In genomic region chr16:29209605-29210411, GRCm38 (mm10) we compare ENCODE assay signal across 10 mouse cellular contexts. TPM values are rescaled to one million over a fixed set of nuclear protein-coding genes. Genes with fewer than 3 reads are reported as not detected.
DNase-seq lines count a peak whose midpoint lies in the region; ATAC-seq and TF ChIP-seq lines count a peak whose summit lies in the region.
"Had no signal": no experiment of that assay in that cellular context is flagged by ENCODE, and none has a peak within 500 bp of the region (broad histone marks: within the 10 kb centered on the region; RNA-seq: fewer than 3 reads in every experiment).

Gene Hrasls, plus strand, starts transcription at chr16:29209695.

- ATAC-seq in forebrain, embryonic 12.5 days (ENCODE audit: low FRiP score): peak; percentile 77
- peak; percentile 14; the same call in 1 of the 2 replicates for ATAC-seq in heart, embryonic 14.5 days (ENCODE audit: insufficient number of reproducible peaks, insufficient read depth, low FRiP score, low read depth)
- ATAC-seq in kidney, postnatal 0 days (replicated peaks; ENCODE audit: low FRiP score, low read depth): peak; percentile 88
- peak; percentile 34; the same call in 1 of the 2 replicates for ATAC-seq in liver, embryonic 11.5 days (replicated peaks; ENCODE audit: low FRiP score)
- no peak for ATAC-seq in activated CD4-positive, CD25-positive, alpha-beta regulatory T cell, adult 4 months

- no peaks in the 10 kb centered on the region for H3K36me3 ChIP-seq in forebrain, embryonic 12.5 days (replicated peaks)
- H3K36me3 ChIP-seq in heart, embryonic 14.5 days (ENCODE audit: control insufficient read depth, insufficient read depth, low read length): no peaks in the 10 kb centered on the region
- no peaks in the 10 kb centered on the region for H3K36me3 ChIP-seq in kidney, postnatal 0 days (ENCODE audit: insufficient read depth, low read length)
- H3K36me3 ChIP-seq in liver, embryonic 11.5 days (ENCODE audit: control insufficient read depth, insufficient read depth, low read length): no peaks in the 10 kb centered on the region

- peaks cover 31% of the 10 kb centered on the region for H3K27me3 ChIP-seq in forebrain, embryonic 12.5 days
- H3K27me3 ChIP-seq in heart, embryonic 14.5 days (ENCODE audit: control insufficient read depth, insufficient read depth, low read length): peaks cover 15% of the 10 kb centered on the region
- H3K27me3 ChIP-seq in kidney, postnatal 0 days (ENCODE audit: insufficient read depth, low read length): peaks cover 7% of the 10 kb centered on the region; the same call in 1 of the 2 replicates
- H3K27me3 ChIP-seq in liver, embryonic 11.5 days (replicated peaks; ENCODE audit: control insufficient read depth, insufficient read depth, low read length): peaks cover 20% of the 10 kb centered on the region
- H3K27me3 ChIP-seq: CH12.LX had no signal

- no peak for TF ChIP-seq CTCF in kidney, postnatal 0 days (IDR thresholded peaks at IDR 0.05; ENCODE audit: low read depth)

- peak within 1 kb of the TSS; percentile 60 for H3K9ac ChIP-seq in forebrain, embryonic 12.5 days
- peak within 1 kb of the TSS; percentile 71 for H3K9ac ChIP-seq in heart, embryonic 14.5 days (ENCODE audit: low read length)
- 0 out of 2 replicates have a peak within 1 kb of the TSS, but pooled peaks have one; percentile 15 for H3K9ac ChIP-seq in kidney, postnatal 0 days (ENCODE audit: low read depth, low read length)
- no peak within 1 kb of the TSS for H3K9ac ChIP-seq in liver, embryonic 11.5 days (ENCODE audit: low read depth, low read length)

- no peaks in the 10 kb centered on the region for H3K9me3 ChIP-seq in forebrain, embryonic 12.5 days
- no peaks in the 10 kb centered on the region for H3K9me3 ChIP-seq in heart, embryonic 14.5 days (ENCODE audit: control insufficient read depth, low read length)
- H3K9me3 ChIP-seq in kidney, postnatal 0 days (replicated peaks; ENCODE audit: low read length): no peaks in the 10 kb centered on the region
- no peaks in the 10 kb centered on the region for H3K9me3 ChIP-seq in liver, embryonic 11.5 days (ENCODE audit: control insufficient read depth, low read length)

- peaks cover 9% of the 10 kb centered on the region for H3K4me1 ChIP-seq in forebrain, embryonic 12.5 days
- H3K4me1 ChIP-seq in heart, embryonic 14.5 days (ENCODE audit: control insufficient read depth in 2 of 2, insufficient read depth in 2 of 2, low read length in 2 of 2): peaks cover 11 to 14% of the 10 kb centered on the region in 2 experiments
- no peaks in the 10 kb centered on the region for H3K4me1 ChIP-seq in kidney, postnatal 0 days (replicated peaks; ENCODE audit: insufficient read depth, low read length)
- no peaks in the 10 kb centered on the region for H3K4me1 ChIP-seq in liver, embryonic 11.5 days (replicated peaks; ENCODE audit: control insufficient read depth, insufficient read depth, low read length)

- H3K27ac ChIP-seq in forebrain, embryonic 12.5 days: no peak within 1 kb of the TSS
- H3K27ac ChIP-seq in heart, embryonic 14.5 days (replicated peaks in 1 of 2; ENCODE audit: control insufficient read depth in 1 of 2, insufficient read depth in 1 of 2, low read depth in 2 of 2, low read length in 2 of 2): no peak within 1 kb of the TSS; a peak in 1 of 4 replicates
- H3K27ac ChIP-seq in kidney, postnatal 0 days: no peak within 1 kb of the TSS
- H3K27ac ChIP-seq in liver, embryonic 11.5 days (ENCODE audit: low read depth, low read length): no peak within 1 kb of the TSS
- H3K27ac ChIP-seq: macrophage had no signal

- peak within 1 kb of the TSS; percentile 88 for H3K4me2 ChIP-seq in forebrain, embryonic 12.5 days
- peak within 1 kb of the TSS; percentile 93 for H3K4me2 ChIP-seq in heart, embryonic 14.5 days (ENCODE audit: low read length)
- peak within 1 kb of the TSS; percentile 66 for H3K4me2 ChIP-seq in kidney, postnatal 0 days (ENCODE audit: low read length)
- peak within 1 kb of the TSS; percentile 68 for H3K4me2 ChIP-seq in liver, embryonic 11.5 days

- DNase-seq in urinary bladder, adult 18-20 months (ENCODE audit: low spot score in 2 of 2): peak; percentile 21 to 33
- DNase-seq in urinary bladder, postnatal 10 days (ENCODE audit: low spot score): no peak
- DNase-seq in kidney, postnatal 0 days (ENCODE audit: low spot score): peak; percentile 48
- DNase-seq in liver, embryonic 11.5 days (ENCODE audit: low spot score): peak; percentile 37
- DNase-seq in retina, embryonic 14.5 days (ENCODE audit: low spot score): peak; percentile 70

- peak within 1 kb of the TSS; percentile 47 for H3K4me3 ChIP-seq in forebrain, embryonic 12.5 days (replicated peaks)
- H3K4me3 ChIP-seq in heart, embryonic 14.5 days (ENCODE audit: control insufficient read depth in 1 of 2, insufficient read depth in 1 of 2, low read depth in 1 of 2, low read length in 2 of 2): peak within 1 kb of the TSS; percentile 42 to 46
- H3K4me3 ChIP-seq in kidney, postnatal 0 days (replicated peaks; ENCODE audit: low read depth, low read length): peak within 1 kb of the TSS; percentile 28
- peak within 1 kb of the TSS; percentile 33 for H3K4me3 ChIP-seq in liver, embryonic 11.5 days (ENCODE audit: low read depth, low read length)

- WGBS in forebrain, embryonic 12.5 days: 1% methylated on average over 38 of the region's 39 CpGs
- WGBS in heart, embryonic 14.5 days: 2% methylated on average over 39 of the region's 39 CpGs
- 2% methylated on average over 39 of the region's 39 CpGs for WGBS in kidney, postnatal 0 days
- WGBS in liver, embryonic 11.5 days: 2% methylated on average over 39 of the region's 39 CpGs

RNA-seq across cellular contexts. Expression of gene Hrasls, which starts in this region (rescaled TPM):
- polyA plus RNA-seq in forebrain, embryonic 12.5 days (2016; fragmentation: Nextera tagmentation; extraction: Ambion mirVana): 1.3 and 2.0 TPM in 2 replicates
- polyA plus RNA-seq in heart, embryonic 14.5 days (2014; fragmentation: Nextera tagmentation; extraction: Ambion mirVana): 2.6 and 3.9 TPM in 2 replicates
- polyA plus RNA-seq in kidney, postnatal 0 days (2015; fragmentation: Nextera tagmentation; extraction: Ambion mirVana): 0.16 and 0.32 TPM in 2 replicates
- 0.26 and 1.3 TPM in 2 replicates for polyA plus RNA-seq in liver, embryonic 11.5 days (2014; fragmentation: Nextera tagmentation; extraction: Ambion mirVana)
- not detected for polyA plus RNA-seq in activated CD4-positive, CD25-positive, alpha-beta regulatory T cell, adult 4 months (2017; shearing (Covaris generic))
- polyA plus RNA-seq: macrophage had no signal

Comparison
In these comparisons a context has a peak if more than half of its experiments do, and no peak if none do; other contexts are left out.
1. Peak in DNase-seq, ATAC-seq, H3K4me3 ChIP-seq, H3K9ac ChIP-seq and H3K4me2 ChIP-seq in kidney, postnatal 0 days; RNA of the gene not detected or under 1 TPM.